Mouse (Mus musculus) heart, adult 18-20 months (tissue): ENCODE data around the gene A2m. TPM values are rescaled to one million over a fixed set of nuclear protein-coding genes. Genes with fewer than 3 reads are reported as not detected.

Experiments used
- DNase-seq, 2 experiments: peaks; one replicate each; pipeline ENCODE4 v3.0.0; 2021 to 2022; ENCODE audit warnings: mixed read lengths in 1 of 2
- long read RNA-seq, 2 experiments: library from polyadenylated mRNA; stranded (forward); transcript quantifications; one replicate each; pipeline ENCODE4 v2.0.0; 2021
- total RNA-seq, 2 experiments: library from RNA; stranded (reverse); gene quantifications; 2 replicates each; pipeline ENCODE4 v1.2.3; 2021

Gene A2m
- under 1 TPM; 0.62 to 0.98 TPM for total RNA-seq
- long read RNA-seq, experiment 1, partial matches to known transcripts, result 0 of 1 reads
- long read RNA-seq, experiment 1, other reads (novel, unspliced or antisense), result 1 of 1 reads
- long read RNA-seq, experiment 2, result 0 reads

GRCm38 (mm10) chr6:121635076-121635475 lies at the start of gene A2m:
TSS of gene A2m (plus strand) at chr6:121635376.
- DNase-seq, result no peak

- no peak for DNase-seq
Measured at GRCm38 (mm10) chr6:121590131-121590530, 45.0 kb upstream of the A2m start.

- DNase-seq, result no peak
Measured at GRCm38 (mm10) chr6:121600927-121601326, 34.2 kb upstream of the A2m start.

GRCm38 (mm10) chr6:121607861-121608260 lies 27.3 kb upstream of the A2m start:
- no peak for DNase-seq

- DNase-seq, result peak; percentile 10 to 44
Measured at GRCm38 (mm10) chr6:121611796-121612195, 23.4 kb upstream of the A2m start.

- DNase-seq, result no peak
Measured at GRCm38 (mm10) chr6:121617476-121617875, 17.7 kb upstream of the A2m start.

GRCm38 (mm10) chr6:121622525-121622924 lies 12.7 kb upstream of the A2m start:
- DNase-seq, result no peak

- DNase-seq, result no peak
Measured at GRCm38 (mm10) chr6:121634520-121634919, 656 bp upstream of the A2m start.

GRCm38 (mm10) chr6:121635878-121636371 lies 749 bp downstream of the A2m start:
- peak in 1 of 2 experiments; percentile 2 for DNase-seq

GRCm38 (mm10) chr6:121648499-121648898 lies 13.3 kb downstream of the A2m start:
- no peak for DNase-seq

Other genes starting within 250 kb of the A2m start
- under 1 TPM; 0.41 to 0.62 TPM for gene Iqsec3, start 161.7 kb upstream of the A2m start, total RNA-seq
- gene Gm7298, start 97.6 kb downstream of the A2m start, total RNA-seq, result not detected
- gene Mug1, start 203.2 kb downstream of the A2m start, total RNA-seq, result not detected